Mouse (Mus musculus): Measurements from ENCODE around the gene Zkscan17. TPM values are rescaled to one million over a fixed set of nuclear protein-coding genes. Genes with fewer than 3 reads are reported as not detected.

Zkscan17 gene
- polyA plus RNA-seq, 1 experiment from 2014 or later: 11.6 TPM

- Histone ChIP-seq H3K4me2 (no peak overlapping the region), H3K4me3 (no peak overlapping the region), H3K9me3 (replicated peaks) (no peaks in the 10 kb centered on the region), H3K9ac (no peak overlapping the region), H3K27me3 (no peaks in the 10 kb centered on the region), H3K27ac (no peak overlapping the region), H3K36me3 (peaks cover 93% of the 10 kb centered on the region), H3K4me1 (replicated peaks) (no peaks in the 10 kb centered on the region)
- ATAC-seq (replicated peaks; ENCODE audit: insufficient number of reproducible peaks, insufficient read depth, low FRiP score, low read depth): no peak
- 62% methylated on average over 6 of the region's 6 CpGs for WGBS
Measured at GRCm38 (mm10) chr11:59496672-59497310, 29.8 kb downstream of the Zkscan17 start.

- H3K4me1 ChIP-seq (replicated peaks): no peaks in the 10 kb centered on the region
- H3K9me3 ChIP-seq (replicated peaks): no peaks in the 10 kb centered on the region
- peaks cover 54% of the 10 kb centered on the region for H3K36me3 ChIP-seq
- no peak overlapping the region for H3K4me3 ChIP-seq
- H3K27me3 ChIP-seq: no peaks in the 10 kb centered on the region
- H3K27ac ChIP-seq: no peak overlapping the region
- H3K9ac ChIP-seq: no peak overlapping the region
- ATAC-seq (replicated peaks; ENCODE audit: insufficient number of reproducible peaks, insufficient read depth, low FRiP score, low read depth): no peak
- 65% methylated on average over 8 of the region's 8 CpGs for WGBS
- H3K4me2 ChIP-seq: no peak overlapping the region
Measured at GRCm38 (mm10) chr11:59486222-59486621, 40.3 kb downstream of the Zkscan17 start.

- H3K36me3 ChIP-seq: peaks cover 48% of the 10 kb centered on the region
- WGBS: 42% methylated on average over 2 of the region's 2 CpGs
Measured at GRCm38 (mm10) chr11:59485641-59486040, 40.9 kb downstream of the Zkscan17 start.

GRCm38 (mm10) chr11:59483212-59483611 lies 43.3 kb downstream of the Zkscan17 start:
- no peak for ATAC-seq (replicated peaks; ENCODE audit: insufficient number of reproducible peaks, insufficient read depth, low FRiP score, low read depth)
- H3K9ac ChIP-seq: no peak overlapping the region
- WGBS: 1% methylated on average over 2 of the region's 2 CpGs
- H3K4me3 ChIP-seq: no peak overlapping the region
- no peaks in the 10 kb centered on the region for H3K4me1 ChIP-seq (replicated peaks)
- H3K27me3 ChIP-seq: no peaks in the 10 kb centered on the region
- H3K36me3 ChIP-seq: peaks cover 28% of the 10 kb centered on the region
- H3K9me3 ChIP-seq (replicated peaks): no peaks in the 10 kb centered on the region
- H3K4me2 ChIP-seq: no peak overlapping the region
- H3K27ac ChIP-seq: no peak overlapping the region

More at GRCm38 (mm10) chr11:59485641-59486040, 40.9 kb downstream of the Zkscan17 start:
- Histone ChIP-seq H3K27me3 (no peaks in the 10 kb centered on the region), H3K9me3 (replicated peaks) (no peaks in the 10 kb centered on the region), H3K27ac (no peak overlapping the region), H3K4me3 (no peak overlapping the region), H3K9ac (no peak overlapping the region), H3K4me1 (replicated peaks) (no peaks in the 10 kb centered on the region), H3K4me2 (no peak overlapping the region)
- no peak for ATAC-seq (replicated peaks; ENCODE audit: insufficient number of reproducible peaks, insufficient read depth, low FRiP score, low read depth)

- Histone ChIP-seq H3K9ac (no peak overlapping the region), H3K4me2 (no peak overlapping the region), H3K4me3 (no peak overlapping the region), H3K36me3 (no peaks in the 10 kb centered on the region), H3K9me3 (replicated peaks) (no peaks in the 10 kb centered on the region), H3K27me3 (0 out of 2 replicates have a peak, but pooled peaks cover 2% of the 10 kb centered on the region), H3K27ac (no peak overlapping the region), H3K4me1 (replicated peaks) (peaks cover 7% of the 10 kb centered on the region)
- WGBS: 63% methylated on average over 6 of the region's 6 CpGs
- no peak for ATAC-seq (replicated peaks; ENCODE audit: insufficient number of reproducible peaks, insufficient read depth, low FRiP score, low read depth)
Measured at GRCm38 (mm10) chr11:59477240-59477639, 49.3 kb downstream of the Zkscan17 start.

- Histone ChIP-seq H3K4me3 (peak within 1 kb of the TSS; percentile 72), H3K4me1 (replicated peaks) (peaks cover 16% of the 10 kb centered on the region), H3K9ac (peak within 1 kb of the TSS; percentile 96), H3K4me2 (peak within 1 kb of the TSS; percentile 90), H3K27ac (peak within 1 kb of the TSS; percentile 77), H3K9me3 (replicated peaks) (no peaks in the 10 kb centered on the region), H3K36me3 (no peaks in the 10 kb centered on the region), H3K27me3 (0 out of 2 replicates have a peak, but pooled peaks cover 2% of the 10 kb centered on the region)
- under 1% methylated on average over 19 of the region's 19 CpGs for WGBS
- ATAC-seq (replicated peaks; ENCODE audit: insufficient number of reproducible peaks, insufficient read depth, low FRiP score, low read depth): peak; percentile 84
Measured at GRCm38 (mm10) chr11:59472326-59472677, 54.2 kb downstream of the Zkscan17 start, which contains the start of gene Zfp867. TSS of gene Zfp867 (minus strand) at chr11:59472474.

- ATAC-seq (replicated peaks; ENCODE audit: insufficient number of reproducible peaks, insufficient read depth, low FRiP score, low read depth): peak; percentile 65
Measured at GRCm38 (mm10) chr11:59471413-59472325, 54.9 kb downstream of the Zkscan17 start.

GRCm38 (mm10) chr11:59460459-59460858 lies 66.1 kb downstream of the Zkscan17 start:
- H3K27ac ChIP-seq: no peak overlapping the region
- H3K36me3 ChIP-seq: peaks cover 67% of the 10 kb centered on the region
- H3K4me3 ChIP-seq: no peak overlapping the region
- H3K9me3 ChIP-seq (replicated peaks): peaks cover 27% of the 10 kb centered on the region
- no peak overlapping the region for H3K4me2 ChIP-seq
- no peaks in the 10 kb centered on the region for H3K27me3 ChIP-seq
- 95% methylated on average over 2 of the region's 2 CpGs for WGBS
- H3K4me1 ChIP-seq (replicated peaks): peaks cover 19% of the 10 kb centered on the region
- H3K9ac ChIP-seq: no peak overlapping the region
- ATAC-seq (replicated peaks; ENCODE audit: insufficient number of reproducible peaks, insufficient read depth, low FRiP score, low read depth): no peak

More at GRCm38 (mm10) chr11:59471413-59472325, 54.9 kb downstream of the Zkscan17 start:
- 6% methylated on average over 37 of the region's 37 CpGs for WGBS
- Histone ChIP-seq H3K9ac (peak overlapping the region; percentile 96), H3K4me2 (peak overlapping the region; percentile 90), H3K27me3 (0 out of 2 replicates have a peak, but pooled peaks cover 2% of the 10 kb centered on the region), H3K9me3 (replicated peaks) (no peaks in the 10 kb centered on the region), H3K4me1 (replicated peaks) (peaks cover 16% of the 10 kb centered on the region), H3K4me3 (peak overlapping the region; percentile 72), H3K36me3 (peaks cover 2% of the 10 kb centered on the region; the same call in 1 of the 2 replicates), H3K27ac (peak overlapping the region; percentile 77)

GRCm38 (mm10) chr11:59458973-59459372 lies 67.6 kb downstream of the Zkscan17 start:
- Histone ChIP-seq H3K4me3 (no peak overlapping the region), H3K4me2 (0 out of 2 replicates have a peak overlapping the region, but pooled peaks have one; percentile 19), H3K9me3 (replicated peaks) (peaks cover 19% of the 10 kb centered on the region), H3K27ac (peak overlapping the region; percentile 89), H3K9ac (no peak overlapping the region), H3K36me3 (peaks cover 66% of the 10 kb centered on the region), H3K27me3 (no peaks in the 10 kb centered on the region), H3K4me1 (replicated peaks) (peaks cover 19% of the 10 kb centered on the region)
- WGBS: 9% methylated on average over 5 of the region's 5 CpGs
- peak; percentile 94 for ATAC-seq (replicated peaks; ENCODE audit: insufficient number of reproducible peaks, insufficient read depth, low FRiP score, low read depth)

- H3K36me3 ChIP-seq: peaks cover 60% of the 10 kb centered on the region
- no peak overlapping the region for H3K4me2 ChIP-seq
- H3K27me3 ChIP-seq: no peaks in the 10 kb centered on the region
- WGBS: 89% methylated on average over 2 of the region's 2 CpGs
- no peak for ATAC-seq (replicated peaks; ENCODE audit: insufficient number of reproducible peaks, insufficient read depth, low FRiP score, low read depth)
- H3K27ac ChIP-seq: no peak overlapping the region
- no peak overlapping the region for H3K4me3 ChIP-seq
- H3K9me3 ChIP-seq (replicated peaks): no peaks in the 10 kb centered on the region
- no peak overlapping the region for H3K9ac ChIP-seq
- H3K4me1 ChIP-seq (replicated peaks): peaks cover 19% of the 10 kb centered on the region
Measured at GRCm38 (mm10) chr11:59456891-59457290, 69.7 kb downstream of the Zkscan17 start.

GRCm38 (mm10) chr11:59456346-59456745 lies 70.2 kb downstream of the Zkscan17 start:
- no peak overlapping the region for H3K4me2 ChIP-seq
- 87% methylated on average over 2 of the region's 2 CpGs for WGBS
- no peak for ATAC-seq (replicated peaks; ENCODE audit: insufficient number of reproducible peaks, insufficient read depth, low FRiP score, low read depth)
- H3K4me3 ChIP-seq: no peak overlapping the region
- no peaks in the 10 kb centered on the region for H3K9me3 ChIP-seq (replicated peaks)
- H3K27me3 ChIP-seq: no peaks in the 10 kb centered on the region
- H3K4me1 ChIP-seq (replicated peaks): peaks cover 22% of the 10 kb centered on the region
- H3K9ac ChIP-seq: no peak overlapping the region
- H3K27ac ChIP-seq: no peak overlapping the region
- H3K36me3 ChIP-seq: peaks cover 62% of the 10 kb centered on the region

Data from heart, embryonic 15.5 days (tissue).